Mouse (Mus musculus) forebrain, embryonic 16.5 days (tissue): ENCODE data around the gene Slc10a7. TPM values are rescaled to one million over a fixed set of nuclear protein-coding genes. Genes with fewer than 3 reads are reported as not detected.
A peak's percentile ranks its signal among the peaks of the same experiment; 100 is the strongest.

ENCODE experiments used
- ATAC-seq: fragments of 200-750 bp; cut with Nextera tagmentation; 2 replicates; pipeline ENCODE4 v1.8.0; 2017; ENCODE audit warnings: mild to moderate bottlenecking, moderate library complexity
- H3K27ac ChIP-seq: fragments of 300-500 bp; sonication (generic); 2 replicates; pipeline ENCODE4 v1.5.1; 2014; ENCODE audit warnings: low read length, control low read depth
- H3K27me3 ChIP-seq: fragments of 300-500 bp; sonication (generic); replicated peaks from 2 replicates; pipeline ENCODE4 v1.6.1; 2014; ENCODE audit warnings: low read length; ENCODE audit not compliant: control insufficient read depth, insufficient read depth
- H3K36me3 ChIP-seq: fragments of 300-500 bp; sonication (generic); 2 replicates; pipeline ENCODE4 v1.6.1; 2014; ENCODE audit not compliant: control insufficient read depth, insufficient read depth
- H3K4me1 ChIP-seq: fragments of 300-500 bp; sonication (generic); replicated peaks from 2 replicates; pipeline ENCODE4 v1.6.1; 2014; ENCODE audit warnings: low read length; ENCODE audit not compliant: control insufficient read depth, insufficient read depth
- H3K4me2 ChIP-seq: fragments of 300-500 bp; sonication (generic); 2 replicates; pipeline ENCODE4 v1.6.1; 2014; ENCODE audit warnings: mild to moderate bottlenecking, low read length, control low read depth
- H3K4me3 ChIP-seq: fragments of 300-500 bp; sonication (generic); replicated peaks from 2 replicates; pipeline ENCODE4 v1.5.1; 2014; ENCODE audit warnings: mild to moderate bottlenecking, low read length, control low read depth
- H3K9ac ChIP-seq: fragments of 300-500 bp; sonication (generic); replicated peaks from 2 replicates; pipeline ENCODE4 v1.6.1; 2014; ENCODE audit warnings: low read depth, low read length, control low read depth
- H3K9me3 ChIP-seq: fragments of 300-500 bp; sonication (generic); 2 replicates; pipeline ENCODE4 v1.6.1; 2016; ENCODE audit warnings: low read length; ENCODE audit not compliant: control insufficient read depth
- WGBS: fragments of 180-500 bp; shearing (Covaris S2); extraction: QIAGEN DNeasy Blood & Tissue Kit; methylation state at CpG from one replicate; pipeline ENCODE4 v1.1.7; 2014; 5-methylcytosine and 5-hydroxymethylcytosine counted together
- polyA plus RNA-seq: library from polyadenylated mRNA; unstranded; fragments of >200 nt; fragmentation: Nextera tagmentation; extraction: Ambion mirVana; gene quantifications from 2 replicates; pipeline ENCODE4 v1.2.1, GENCODE M21; 2015

The Slc10a7 gene
- polyA plus RNA-seq, 1 experiment from 2014 or later: 9.9 TPM

DNA sequence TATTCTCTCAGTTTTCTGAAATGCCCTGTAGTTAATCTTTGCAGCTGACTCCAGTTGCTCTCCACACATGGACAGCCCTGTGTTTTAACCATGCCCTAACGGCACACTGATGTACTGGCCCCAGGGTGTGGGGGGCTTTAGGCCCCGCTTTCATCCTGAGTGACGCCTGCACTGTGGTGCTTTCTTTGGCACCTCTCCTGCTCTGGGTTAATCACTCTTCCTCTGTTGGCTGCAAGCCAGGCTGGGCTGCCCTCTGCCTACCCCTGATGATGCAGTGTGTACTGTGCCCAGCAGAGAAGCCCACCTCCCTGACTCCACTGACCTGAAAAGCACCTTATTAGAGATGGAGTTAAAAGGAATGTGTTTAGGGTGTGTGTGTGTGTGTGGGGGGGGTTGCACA lies 89.1 kb downstream of the Slc10a7 start:
- ATAC-seq: peak; percentile 92
- Histone ChIP-seq H3K27ac (no peak overlapping the region), H3K27me3 (no peaks in the 10 kb centered on the region), H3K4me1 (peaks cover 4% of the 10 kb centered on the region), H3K4me2 (no peak overlapping the region), H3K4me3 (no peak overlapping the region), H3K9me3 (no peaks in the 10 kb centered on the region), H3K36me3 (no peaks in the 10 kb centered on the region), H3K9ac (no peak overlapping the region)
- WGBS: 0% methylated on average over 3 of the region's 3 CpGs

DNA sequence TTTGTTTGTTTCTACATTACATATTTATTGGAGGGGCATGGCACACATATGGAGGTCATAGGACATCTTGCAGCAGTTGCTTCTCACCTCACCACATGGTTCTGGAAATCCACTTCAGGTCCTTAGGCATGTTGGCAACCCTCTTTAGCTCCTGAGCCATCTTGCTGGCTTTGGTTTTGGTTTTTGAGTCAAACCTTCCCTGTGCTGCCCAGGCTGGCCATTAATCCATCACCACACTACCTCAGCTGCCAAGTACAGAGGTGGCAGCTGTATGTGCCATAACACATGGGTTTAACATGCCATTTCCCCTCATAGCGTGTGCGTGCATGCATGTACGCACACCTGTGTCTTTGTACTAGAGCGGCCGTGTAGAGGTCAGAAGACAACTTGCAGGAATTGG lies 93.9 kb downstream of the Slc10a7 start:
- Histone ChIP-seq H3K4me3 (no peak overlapping the region), H3K4me1 (peaks cover 4% of the 10 kb centered on the region), H3K36me3 (no peaks in the 10 kb centered on the region), H3K27me3 (no peaks in the 10 kb centered on the region), H3K27ac (no peak overlapping the region), H3K9ac (no peak overlapping the region), H3K4me2 (no peak overlapping the region), H3K9me3 (no peaks in the 10 kb centered on the region)
- WGBS: 97% methylated on average over 5 of the region's 5 CpGs
- ATAC-seq: no peak

DNA sequence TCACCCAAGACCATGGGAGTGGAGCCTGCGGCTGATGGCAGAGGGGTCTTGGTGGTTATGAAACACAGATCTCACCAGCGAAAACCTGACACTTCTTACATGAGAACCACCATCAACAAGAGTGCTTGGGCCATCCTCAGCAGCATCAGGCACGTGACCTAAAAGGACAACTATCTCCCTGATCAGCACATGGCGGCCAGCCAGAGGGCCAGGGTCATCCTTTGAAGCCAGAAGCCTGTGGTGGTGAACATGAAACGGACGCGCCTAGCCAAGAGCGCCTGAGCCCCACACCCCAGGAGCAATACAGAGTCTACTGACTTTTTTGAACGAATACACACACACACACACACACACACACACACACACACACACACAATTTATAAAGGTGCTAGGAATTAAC lies 95.3 kb downstream of the Slc10a7 start:
- no peaks in the 10 kb centered on the region for H3K27me3 ChIP-seq
- H3K36me3 ChIP-seq: no peaks in the 10 kb centered on the region
- no peak overlapping the region for H3K9ac ChIP-seq
- no peak overlapping the region for H3K27ac ChIP-seq
- ATAC-seq: no peak
- H3K9me3 ChIP-seq: no peaks in the 10 kb centered on the region
- no peak overlapping the region for H3K4me2 ChIP-seq
- 96% methylated on average over 9 of the region's 9 CpGs for WGBS
- H3K4me1 ChIP-seq: no peaks in the 10 kb centered on the region
- no peak overlapping the region for H3K4me3 ChIP-seq

DNA sequence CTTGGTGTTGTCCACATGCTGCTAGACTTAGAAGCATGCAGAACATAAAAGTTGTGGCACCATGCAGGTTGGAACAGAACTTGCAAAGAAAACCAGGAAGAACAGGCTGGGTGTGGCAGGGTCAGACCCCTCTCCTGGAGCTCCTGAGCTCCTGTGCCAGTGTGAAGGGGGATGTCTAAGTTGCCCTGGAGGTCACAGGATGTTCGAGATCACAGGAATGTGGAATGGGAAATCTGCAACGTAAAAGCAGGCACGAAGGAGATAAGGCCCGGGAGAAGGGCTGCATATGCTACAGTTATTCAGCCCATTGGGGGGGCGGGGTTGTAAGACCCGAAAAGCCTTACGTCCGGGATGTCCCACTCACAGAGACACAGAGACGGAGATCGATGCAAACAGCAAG lies 100.2 kb downstream of the Slc10a7 start:
- Histone ChIP-seq H3K4me3 (no peak overlapping the region), H3K27me3 (no peaks in the 10 kb centered on the region), H3K27ac (no peak overlapping the region), H3K9me3 (no peaks in the 10 kb centered on the region), H3K4me1 (no peaks in the 10 kb centered on the region), H3K4me2 (no peak overlapping the region), H3K9ac (no peak overlapping the region), H3K36me3 (no peaks in the 10 kb centered on the region)
- WGBS: 96% methylated on average over 10 of the region's 10 CpGs
- ATAC-seq: no peak

DNA sequence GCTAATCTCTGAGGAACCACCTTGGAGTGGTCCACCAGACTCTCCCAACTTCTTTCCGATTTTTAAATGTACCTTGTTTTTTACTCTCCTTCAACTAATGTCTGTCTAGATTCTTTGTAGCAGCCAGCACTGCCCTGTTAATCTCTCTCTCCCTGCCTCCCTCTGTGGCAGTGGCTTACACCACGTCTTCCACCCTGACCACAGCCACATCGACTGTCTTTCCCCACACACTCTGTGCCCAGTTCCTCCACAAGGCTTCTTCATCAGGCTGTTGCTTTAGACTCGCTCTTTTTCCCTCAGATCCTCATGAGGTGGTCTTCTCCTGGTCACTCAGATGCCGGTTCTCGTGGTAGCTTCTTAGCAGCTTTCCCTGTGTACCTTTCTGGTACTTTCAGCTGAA lies 101.9 kb downstream of the Slc10a7 start:
- Histone ChIP-seq H3K36me3 (no peaks in the 10 kb centered on the region), H3K4me2 (no peak overlapping the region), H3K4me1 (no peaks in the 10 kb centered on the region), H3K9me3 (no peaks in the 10 kb centered on the region), H3K4me3 (no peak overlapping the region), H3K27me3 (no peaks in the 10 kb centered on the region), H3K27ac (no peak overlapping the region), H3K9ac (no peak overlapping the region)
- WGBS: 93% methylated on average over 6 of the region's 6 CpGs
- no peak for ATAC-seq

DNA sequence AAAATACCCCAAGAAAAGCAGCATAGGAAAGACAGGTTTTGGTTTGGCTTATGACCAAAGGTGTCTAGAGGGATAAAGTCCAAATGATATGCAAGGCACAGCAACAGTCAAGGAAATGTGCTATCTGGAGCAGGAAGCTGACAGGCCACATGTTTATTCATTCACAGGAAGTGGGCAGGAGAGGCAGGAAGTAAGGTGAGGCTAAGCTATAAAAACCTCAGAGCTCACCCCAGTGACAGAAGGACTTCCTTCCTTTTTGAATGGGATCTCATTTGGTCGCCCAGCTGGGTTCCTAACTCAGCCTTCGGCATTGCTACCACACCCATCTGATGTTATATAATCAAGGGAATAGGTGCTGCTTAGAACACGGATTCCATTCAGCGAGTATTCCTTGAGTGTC lies 113.2 kb downstream of the Slc10a7 start:
- Histone ChIP-seq H3K4me1 (no peaks in the 10 kb centered on the region), H3K27me3 (no peaks in the 10 kb centered on the region), H3K27ac (no peak overlapping the region), H3K36me3 (no peaks in the 10 kb centered on the region), H3K9ac (no peak overlapping the region), H3K4me2 (no peak overlapping the region), H3K4me3 (no peak overlapping the region), H3K9me3 (no peaks in the 10 kb centered on the region)
- 81% methylated on average over 4 of the region's 4 CpGs for WGBS
- ATAC-seq: no peak

DNA sequence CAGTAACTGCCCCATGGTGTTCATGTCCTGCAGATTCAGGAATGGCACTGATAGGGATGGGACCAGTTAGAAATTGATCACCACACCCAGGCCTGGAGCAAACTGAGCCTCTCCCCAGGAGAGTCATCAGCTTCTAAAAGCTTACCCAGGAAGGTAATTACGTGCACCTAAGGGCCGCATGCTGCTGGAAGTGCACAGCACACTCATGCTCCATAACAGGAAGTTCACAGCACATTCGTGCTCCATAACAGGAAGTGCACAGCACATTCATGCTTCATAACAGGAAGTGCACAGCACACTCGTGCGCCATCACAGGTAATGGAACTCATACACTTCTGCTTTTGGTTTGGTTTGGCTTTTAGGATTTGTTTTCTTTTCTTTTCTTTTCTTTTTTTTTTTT lies 114.8 kb downstream of the Slc10a7 start:
- no peaks in the 10 kb centered on the region for H3K36me3 ChIP-seq
- H3K27ac ChIP-seq: no peak overlapping the region
- WGBS: 83% methylated on average over 5 of the region's 5 CpGs
- no peaks in the 10 kb centered on the region for H3K9me3 ChIP-seq
- no peaks in the 10 kb centered on the region for H3K27me3 ChIP-seq
- ATAC-seq: no peak
- H3K4me2 ChIP-seq: no peak overlapping the region
- H3K4me3 ChIP-seq: no peak overlapping the region
- H3K4me1 ChIP-seq: no peaks in the 10 kb centered on the region
- H3K9ac ChIP-seq: no peak overlapping the region

DNA sequence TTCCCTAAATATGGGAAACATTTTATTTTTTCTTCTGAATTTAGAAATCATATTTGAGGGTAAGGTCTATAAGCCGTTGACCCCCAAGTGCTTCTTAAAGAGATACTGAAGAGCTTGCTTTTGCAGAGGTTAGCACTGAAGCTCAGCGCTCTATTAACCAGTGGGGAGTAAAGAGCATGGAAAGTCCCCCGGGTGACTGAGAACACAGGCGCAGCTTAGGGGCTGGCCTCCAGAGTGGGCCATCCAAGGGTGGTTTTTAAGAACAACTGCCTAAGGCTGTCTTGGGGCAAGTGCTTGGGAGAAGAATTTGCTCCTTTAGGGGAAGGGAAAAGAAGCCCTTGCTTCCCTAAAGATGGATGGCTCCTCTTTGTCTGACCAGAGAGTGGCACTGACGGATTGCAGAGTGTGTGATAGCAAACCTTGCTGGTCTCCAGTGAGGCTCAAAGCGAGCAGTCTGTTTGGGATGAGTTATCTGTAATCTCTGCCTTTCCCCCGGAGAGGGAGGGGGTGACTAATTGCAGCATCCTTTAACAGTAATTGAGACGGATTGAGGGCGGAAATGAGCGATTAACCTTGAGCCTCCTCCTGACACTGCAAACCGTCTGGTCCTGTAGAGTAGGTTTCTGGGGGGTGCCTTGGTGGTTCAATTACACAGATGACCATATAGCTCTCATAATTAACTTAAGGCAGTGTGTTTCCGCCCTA lies 115.7 kb downstream of the Slc10a7 start:
- no peaks in the 10 kb centered on the region for H3K36me3 ChIP-seq
- H3K4me2 ChIP-seq: no peak overlapping the region
- H3K4me3 ChIP-seq: no peak overlapping the region
- H3K9me3 ChIP-seq: no peaks in the 10 kb centered on the region
- WGBS: 58% methylated on average over 12 of the region's 12 CpGs
- no peaks in the 10 kb centered on the region for H3K27me3 ChIP-seq
- H3K9ac ChIP-seq: no peak overlapping the region
- no peak for ATAC-seq
- H3K27ac ChIP-seq: no peak overlapping the region
- no peaks in the 10 kb centered on the region for H3K4me1 ChIP-seq

DNA sequence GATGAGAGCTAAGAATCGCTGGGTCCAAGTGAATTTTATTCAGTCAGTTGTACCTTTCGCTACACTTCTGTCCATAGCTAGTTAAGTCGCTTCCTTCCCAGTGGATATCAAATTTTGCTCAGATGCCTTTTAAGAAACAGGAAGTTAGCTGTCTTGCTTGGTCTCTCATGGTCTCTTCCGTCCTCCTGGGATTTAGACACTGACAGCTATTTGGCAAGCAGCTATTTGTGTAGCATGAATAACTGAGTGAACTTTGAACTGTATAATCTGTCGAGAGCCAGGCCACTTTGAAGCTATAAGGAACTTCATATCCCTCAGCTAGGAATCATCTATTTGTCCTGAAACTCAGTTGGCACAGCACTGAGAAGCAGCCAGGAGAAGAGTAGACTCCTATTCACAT lies 117.5 kb downstream of the Slc10a7 start:
- Histone ChIP-seq H3K4me1 (no peaks in the 10 kb centered on the region), H3K9ac (no peak overlapping the region), H3K4me3 (no peak overlapping the region), H3K4me2 (no peak overlapping the region), H3K27ac (no peak overlapping the region), H3K9me3 (no peaks in the 10 kb centered on the region), H3K27me3 (no peaks in the 10 kb centered on the region), H3K36me3 (no peaks in the 10 kb centered on the region)
- no peak for ATAC-seq
- WGBS: 85% methylated on average over 5 of the region's 5 CpGs

DNA sequence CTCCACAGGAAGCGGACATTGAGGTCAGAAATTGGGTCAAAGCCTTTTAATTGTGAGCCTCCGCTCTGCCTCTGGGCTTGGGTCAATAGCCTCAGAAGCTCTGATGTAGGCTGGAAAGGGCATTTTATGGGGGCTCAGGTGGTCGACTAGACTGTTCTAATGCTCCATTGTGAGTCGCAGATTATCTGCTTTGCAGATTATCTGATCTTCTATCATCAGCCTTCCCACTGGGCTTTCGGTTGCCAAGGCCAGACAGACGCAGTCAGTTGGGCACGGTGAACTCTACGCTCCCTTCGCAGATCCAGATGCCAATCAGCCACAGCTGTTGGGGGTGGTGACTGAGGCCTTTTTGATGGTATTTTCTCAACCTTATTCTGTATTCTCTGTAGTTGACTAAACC lies 118.6 kb downstream of the Slc10a7 start:
- H3K27ac ChIP-seq: no peak overlapping the region
- H3K27me3 ChIP-seq: no peaks in the 10 kb centered on the region
- no peaks in the 10 kb centered on the region for H3K4me1 ChIP-seq
- no peaks in the 10 kb centered on the region for H3K9me3 ChIP-seq
- H3K9ac ChIP-seq: no peak overlapping the region
- no peaks in the 10 kb centered on the region for H3K36me3 ChIP-seq
- no peak for ATAC-seq
- 89% methylated on average over 9 of the region's 9 CpGs for WGBS
- no peak overlapping the region for H3K4me2 ChIP-seq
- H3K4me3 ChIP-seq: no peak overlapping the region
